Mouse (Mus musculus): ENCODE measurements around the gene Gm12166.

- no peak for TF ChIP-seq CTCF (IDR thresholded peaks at IDR 0.05; ENCODE audit: extremely low read depth, insufficient read depth, insufficient read length, insufficient replicate concordance)
- TF ChIP-seq POLR2A (IDR thresholded peaks at IDR 0.05; ENCODE audit: low read depth, low read length), result no peak
Observed at GRCm38 (mm10) chr11:46072466-46073060, 20.4 kb upstream of the Gm12166 start.
